Mouse (Mus musculus): ENCODE data around the gene Gm21943.
"Not testable (repeated sequence)": the region's sequence is repeated elsewhere in the genome, so short reads cannot be mapped to it uniquely, and the experiment has no call there.

Gm21943 gene

DNA sequence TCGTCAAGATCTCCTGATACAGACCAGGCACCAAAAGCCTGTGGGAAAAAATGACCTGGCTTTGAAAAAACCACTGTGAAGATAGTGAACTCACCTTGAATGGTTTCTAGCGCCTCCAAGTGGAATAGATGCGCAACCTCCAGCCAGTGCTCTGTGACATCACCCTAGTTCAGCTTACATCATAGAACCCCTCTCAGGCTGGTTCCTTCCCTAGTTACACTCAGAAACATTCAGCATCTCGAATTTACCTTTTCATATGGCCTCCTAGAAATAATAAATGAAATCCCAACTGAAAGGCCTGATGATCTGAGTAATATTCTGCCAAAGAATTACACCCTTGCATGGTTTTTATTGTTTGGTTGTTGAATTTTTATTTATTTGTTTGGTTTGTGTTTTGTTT is at the start of gene Gm21943:
Gene Gm21943, minus strand, starts transcription at position 101 of the 400 bp plus-strand sequence.
- DNase-seq (ENCODE audit: low spot score in 2 of 2): not testable (repeated sequence)
